Mouse (Mus musculus): ENCODE data around the gene Chac1.

Chac1 gene

GRCm38 (mm10) chr2:119350555-119351486, at the start of gene Chac1:
Gene Chac1 (plus strand): TSS chr2:119351229.
- peak; percentile 85 for DNase-seq

DNA sequence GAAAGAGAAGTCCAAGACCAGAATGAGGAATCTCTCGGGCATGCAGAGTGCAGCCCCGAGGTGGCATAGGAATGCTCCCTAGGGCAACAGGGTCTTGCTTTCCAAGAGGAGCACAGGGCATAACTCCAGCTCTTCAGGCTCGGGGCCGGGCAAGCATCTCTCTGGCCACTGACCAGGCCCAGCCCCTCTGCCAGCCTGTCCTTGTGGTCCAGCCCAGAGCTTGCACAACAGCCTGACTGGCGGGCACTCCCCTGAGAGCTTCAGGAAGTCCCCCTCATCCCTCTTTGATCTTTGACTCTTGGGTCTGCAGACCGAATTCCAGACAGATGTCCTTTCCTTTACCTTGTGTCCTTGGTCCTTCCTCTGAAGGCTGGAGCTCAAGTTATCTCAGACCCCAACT, 48.2 kb upstream of the Chac1 start:
- DNase-seq = no peak

- no peak for DNase-seq
Measured at GRCm38 (mm10) chr2:119304391-119304790, 46.6 kb upstream of the Chac1 start.

- peak; percentile 74 for DNase-seq
Measured at GRCm38 (mm10) chr2:119304798-119305208, 46.2 kb upstream of the Chac1 start.

DNA sequence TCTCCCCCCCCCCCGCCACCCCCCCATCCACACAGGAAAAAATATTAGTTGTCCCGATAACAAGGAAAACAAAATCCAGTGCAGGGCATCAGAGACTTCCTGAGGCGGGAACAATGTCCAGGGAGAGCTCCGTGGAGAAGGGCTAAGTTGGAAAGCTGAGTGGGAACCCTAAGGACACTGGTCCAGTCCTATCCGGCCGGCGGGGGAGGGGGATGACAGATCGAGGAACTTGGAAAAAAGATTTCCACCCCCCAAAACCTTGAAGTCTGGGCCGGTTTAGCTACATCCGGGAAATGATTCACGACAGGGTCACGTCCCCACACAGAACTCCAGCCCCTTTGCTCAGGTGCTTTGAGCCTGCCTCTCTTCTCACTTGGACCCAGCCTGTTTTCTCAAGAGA, 39.5 kb upstream of the Chac1 start:
- peak; percentile 39 for DNase-seq

DNA sequence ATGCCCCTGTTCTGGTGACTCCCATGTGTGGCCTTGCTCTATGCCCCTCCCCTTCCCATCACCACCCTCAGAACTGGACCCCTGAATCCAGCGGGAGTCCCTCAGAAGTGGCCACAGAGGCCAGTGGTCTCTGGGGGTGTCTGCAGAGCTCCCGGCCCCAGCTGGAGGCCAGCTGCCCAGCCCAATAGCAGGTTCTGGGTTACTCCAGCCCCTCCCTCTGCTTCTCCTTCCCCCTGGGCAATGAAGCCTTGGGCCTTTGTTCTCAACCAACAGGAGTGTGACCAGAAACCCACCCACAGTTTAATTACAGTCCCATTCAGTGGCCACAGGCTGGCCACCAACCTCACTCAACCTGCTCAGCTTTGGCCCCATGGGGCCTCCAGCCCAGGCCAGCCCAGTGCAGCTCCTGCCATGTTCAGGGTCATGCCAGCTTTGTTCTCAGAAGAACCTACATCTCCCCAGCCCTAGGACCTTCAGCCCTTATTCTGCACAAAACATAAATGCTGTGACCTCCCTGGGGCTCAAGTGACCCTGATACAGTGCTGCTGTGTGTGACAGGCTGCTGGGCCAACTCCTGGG, 38.6 kb upstream of the Chac1 start:
- DNase-seq = no peak

GRCm38 (mm10) chr2:119313780-119314479, 37.1 kb upstream of the Chac1 start:
- no peak for DNase-seq

- DNase-seq = no peak
Measured at GRCm38 (mm10) chr2:119314742-119315310, 36.2 kb upstream of the Chac1 start.

- no peak for DNase-seq
Measured at GRCm38 (mm10) chr2:119318043-119318710, 32.9 kb upstream of the Chac1 start.

GRCm38 (mm10) chr2:119320571-119320970, 30.5 kb upstream of the Chac1 start:
- DNase-seq = no peak

DNA sequence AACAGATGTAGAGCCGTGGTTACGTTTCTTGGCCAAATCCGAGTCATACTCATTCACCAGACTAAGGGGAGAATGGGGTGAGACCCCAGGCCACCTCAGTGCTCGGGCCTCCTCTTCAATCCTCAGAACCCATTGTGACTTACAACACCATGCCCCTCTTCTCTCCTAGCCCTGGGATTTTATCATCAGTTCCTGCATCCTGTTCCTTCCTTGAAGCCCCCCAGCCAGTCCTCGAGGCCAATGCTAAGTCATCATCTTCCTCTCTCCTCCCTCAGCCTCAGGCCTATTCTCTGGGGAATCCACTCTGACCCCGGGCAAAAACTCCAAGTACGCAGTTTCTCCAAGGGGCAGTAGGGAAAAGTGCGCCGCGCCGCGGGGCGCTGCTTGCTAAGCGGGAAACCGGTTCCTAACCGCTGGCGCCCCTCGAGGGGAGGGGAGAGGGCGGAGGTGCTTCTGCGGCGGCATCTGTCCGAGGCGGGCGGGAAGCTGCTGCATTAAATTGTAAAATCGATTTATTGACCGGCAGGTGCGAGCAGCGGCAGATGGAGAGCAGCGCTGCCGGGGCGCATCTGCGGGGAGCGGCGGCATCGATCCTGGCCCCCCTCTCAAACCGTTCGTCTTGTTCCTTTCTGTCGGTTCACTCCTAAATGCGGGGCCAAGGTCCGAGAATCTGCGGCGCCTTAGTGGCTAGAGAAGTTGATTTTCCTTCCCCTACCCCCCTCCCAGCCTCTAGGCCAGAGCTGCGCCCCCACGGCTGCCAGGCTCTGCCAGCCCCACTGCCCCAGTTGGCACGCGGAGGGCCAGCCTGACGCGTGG, 29.1 kb upstream of the Chac1 start:
- no peak for DNase-seq

DNA sequence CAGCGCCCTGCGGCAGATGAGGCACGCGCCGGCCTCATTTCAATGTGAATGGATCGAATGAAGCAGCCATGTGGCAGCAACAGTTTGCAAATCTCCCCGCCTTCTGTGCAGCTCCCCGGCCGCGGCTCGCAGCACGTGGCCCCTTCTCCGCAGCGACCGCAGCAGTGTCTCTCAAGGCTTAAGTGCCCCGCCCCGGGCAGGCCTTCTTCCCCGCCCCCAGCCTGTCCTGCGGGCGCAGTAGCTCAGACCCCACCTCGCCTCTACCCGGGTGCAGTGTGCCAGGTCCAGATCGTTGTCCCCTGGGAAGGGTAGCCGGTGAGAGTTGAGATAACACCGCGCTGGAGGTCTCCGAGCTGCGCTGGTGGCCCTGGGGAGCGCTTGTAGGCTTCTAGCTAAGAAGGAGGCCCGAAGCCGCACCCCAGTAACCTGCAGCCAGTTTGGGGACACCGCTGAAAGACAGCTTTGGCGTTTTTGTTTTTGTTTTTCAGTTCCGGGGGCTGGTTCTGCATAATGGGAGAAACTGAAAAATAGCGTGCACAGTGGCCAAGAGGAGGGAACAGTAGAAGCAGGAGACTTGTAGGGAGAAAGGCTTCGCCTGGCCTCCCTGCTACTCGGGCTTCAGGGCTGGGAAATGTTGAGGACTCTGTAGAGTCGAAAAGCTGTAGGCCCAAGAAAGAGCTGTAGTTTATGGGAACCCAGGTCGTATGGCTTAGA, 28.3 kb upstream of the Chac1 start:
- DNase-seq = no peak

DNA sequence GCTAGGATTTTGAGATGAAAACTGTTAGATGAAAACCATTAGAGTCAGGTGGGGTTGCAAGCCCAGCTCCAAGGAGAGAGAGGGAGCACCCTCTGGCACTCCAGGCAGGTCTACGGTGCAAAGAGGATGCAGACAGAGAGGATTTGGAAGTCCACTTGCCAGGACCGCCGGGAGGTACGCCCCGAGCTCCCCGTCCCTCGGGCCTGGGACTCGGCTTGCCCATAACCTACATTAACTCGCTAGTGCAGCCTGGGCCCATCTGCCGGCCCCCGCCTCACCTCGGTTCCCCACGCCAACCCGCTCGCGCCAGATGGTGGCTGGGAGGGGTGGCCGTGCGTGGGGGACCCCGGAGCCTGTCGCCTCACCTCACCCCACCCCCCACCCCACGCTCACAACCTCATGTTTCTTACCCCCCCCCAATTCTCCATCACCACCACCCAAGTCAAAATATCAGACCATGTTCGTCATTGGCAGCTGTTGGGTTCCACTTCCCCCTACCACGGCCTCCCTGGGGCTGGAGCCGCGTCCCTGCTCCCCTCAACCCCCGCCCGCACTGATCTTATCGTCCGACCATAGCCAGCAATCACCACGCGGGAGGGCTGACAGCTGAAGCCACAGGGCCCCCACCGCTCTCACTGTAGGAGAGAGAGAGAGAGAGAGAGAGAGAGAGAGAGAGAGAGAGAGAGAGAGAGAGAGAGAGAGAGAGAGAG, 27.0 kb upstream of the Chac1 start:
- DNase-seq = no peak

- DNase-seq = no peak
Measured at GRCm38 (mm10) chr2:119324576-119325318, 26.3 kb upstream of the Chac1 start.

DNA sequence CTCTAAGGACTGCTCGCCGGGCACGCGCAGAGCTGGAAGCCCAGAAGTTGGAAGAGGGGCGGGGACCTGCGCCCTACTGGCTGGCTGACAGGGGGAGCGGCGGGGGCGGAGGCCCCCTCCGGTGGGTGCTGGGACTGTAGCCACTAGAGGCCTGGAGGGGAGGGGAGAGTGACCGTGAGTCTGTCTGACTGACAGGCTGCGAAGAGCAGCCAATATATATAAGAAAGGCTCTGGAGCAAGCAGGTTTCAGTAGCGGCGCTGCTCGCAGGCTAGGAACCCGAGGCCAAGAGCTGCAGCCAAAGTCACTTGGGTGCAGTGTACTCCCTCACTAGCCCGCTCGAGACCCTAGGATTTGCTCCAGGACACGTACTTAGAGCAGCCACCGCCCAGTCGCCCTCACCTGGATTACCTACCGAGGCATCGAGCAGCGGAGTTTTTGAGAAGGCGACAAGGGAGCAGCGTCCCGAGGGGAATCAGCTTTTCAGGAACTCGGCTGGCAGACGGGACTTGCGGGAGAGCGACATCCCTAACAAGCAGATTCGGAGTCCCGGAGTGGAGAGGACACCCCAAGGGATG, 25.4 kb upstream of the Chac1 start, which contains the start of gene Dll4:
TSS of gene Dll4 (plus strand) at position 217 of the 576 bp plus-strand sequence.
- DNase-seq = peak; percentile 79

GRCm38 (mm10) chr2:119326161-119327101, 24.6 kb upstream of the Chac1 start:
- no peak for DNase-seq

DNA sequence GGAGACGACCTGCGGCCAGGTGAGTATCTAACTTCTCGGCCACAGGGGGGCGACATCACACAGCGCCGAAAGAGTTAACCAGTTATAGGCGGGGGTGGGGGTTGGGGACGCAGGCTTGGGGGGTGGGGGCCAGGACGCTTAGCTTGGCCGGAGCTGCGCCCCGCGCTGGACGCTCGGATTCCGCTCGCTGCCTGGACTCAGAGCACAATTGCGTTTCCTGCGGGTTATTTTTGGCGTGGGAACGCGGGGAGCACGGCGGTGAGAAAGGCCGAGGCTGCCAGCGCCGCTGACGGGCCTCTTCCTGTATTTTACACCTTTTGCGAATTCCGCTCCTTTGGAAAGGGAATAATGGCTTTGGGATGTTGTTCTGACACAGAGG, 23.9 kb upstream of the Chac1 start:
- peak; percentile 77 for DNase-seq

DNA sequence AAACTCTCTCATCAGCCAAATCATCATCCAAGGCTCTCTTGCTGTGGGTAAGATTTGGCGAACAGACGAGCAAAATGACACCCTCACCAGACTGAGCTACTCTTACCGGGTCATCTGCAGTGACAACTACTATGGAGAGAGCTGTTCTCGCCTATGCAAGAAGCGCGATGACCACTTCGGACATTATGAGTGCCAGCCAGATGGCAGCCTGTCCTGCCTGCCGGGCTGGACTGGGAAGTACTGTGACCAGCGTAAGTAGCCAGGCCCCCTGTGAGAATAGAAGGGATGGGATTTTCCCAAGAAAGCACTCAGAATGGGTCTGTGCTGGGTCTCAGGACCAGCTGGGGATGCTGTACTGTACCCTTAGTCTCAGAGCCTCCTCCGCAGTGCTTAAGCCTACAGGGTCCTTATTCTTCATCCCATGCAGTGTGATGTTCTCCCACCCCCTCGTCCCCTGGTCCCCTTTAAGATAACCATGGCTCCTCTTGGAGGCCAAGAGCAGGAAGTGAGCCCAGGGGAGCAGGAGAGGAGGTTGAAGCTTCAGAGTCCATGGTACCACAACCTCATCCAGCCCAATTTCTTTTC, 23.0 kb upstream of the Chac1 start:
- no peak for DNase-seq
